Mouse (Mus musculus) liver, postnatal 0 days (tissue): ENCODE measurements at regions not wholly inside any gene's neighbourhood (a gene's known extent, or its start where the extent isn't known, plus 50 kb on each side); places are given as distances from the start of the nearest gene placed in this dataset.

Source experiments
- ATAC-seq: fragments of 200-750 bp; cut with Nextera tagmentation; 2 replicates; pipeline ENCODE4 v1.8.0; 2017; ENCODE audit warnings: mild to moderate bottlenecking, moderate library complexity
- DNase-seq: peaks from one replicate; pipeline ENCODE4 v3.0.0-alpha.2; 2016
- H3K27ac ChIP-seq: fragments of 300-500 bp; sonication (generic); 2 replicates; pipeline ENCODE4 v1.5.1; 2014; ENCODE audit warnings: antibody characterized with exemption, moderate library complexity, mild to moderate bottlenecking, low read depth
- H3K27me3 ChIP-seq: fragments of 300-500 bp; sonication (generic); 2 replicates; pipeline ENCODE4 v1.6.1; 2014; ENCODE audit warnings: low read length, control low read depth, mixed read lengths; ENCODE audit not compliant: insufficient read depth
- H3K36me3 ChIP-seq: fragments of 300-500 bp; sonication (generic); replicated peaks from 2 replicates; pipeline ENCODE4 v1.6.1; 2014; ENCODE audit warnings: mild to moderate bottlenecking, control low read depth, low read length, moderate library complexity, mixed read lengths; ENCODE audit not compliant: insufficient read depth
- H3K4me1 ChIP-seq: fragments of 300-500 bp; sonication (generic); 2 replicates; pipeline ENCODE4 v1.6.1; 2014; ENCODE audit warnings: antibody characterized with exemption, mild to moderate bottlenecking, control low read depth; ENCODE audit not compliant: insufficient read depth
- H3K4me2 ChIP-seq: fragments of 300-500 bp; sonication (generic); 2 replicates; pipeline ENCODE4 v1.6.1; 2014; ENCODE audit warnings: low read depth, mild to moderate bottlenecking, low read length, moderate library complexity, mixed read lengths
- H3K4me3 ChIP-seq: fragments of 300-500 bp; sonication (generic); 2 replicates; pipeline ENCODE4 v1.5.1; 2014; ENCODE audit warnings: low read depth, low read length
- H3K9ac ChIP-seq: fragments of 300-500 bp; sonication (generic); replicated peaks from 2 replicates; pipeline ENCODE4 v1.6.1; 2014; ENCODE audit warnings: mild to moderate bottlenecking, moderate library complexity
- H3K9me3 ChIP-seq: fragments of 300-500 bp; sonication (generic); 2 replicates; pipeline ENCODE4 v1.6.1; 2016; ENCODE audit warnings: mild to moderate bottlenecking, control low read depth, low read length, mixed read lengths
- CTCF ChIP-seq: sonication (generic); IDR thresholded peaks from 2 replicates; pipeline ENCODE4 v1.5.1; 2016; ENCODE audit warnings: antibody characterized with exemption, low read depth
- EP300 ChIP-seq: IDR thresholded peaks from 2 replicates; pipeline ENCODE4 v1.6.1; 2016; ENCODE audit warnings: antibody characterized with exemption, low read depth, mild to moderate bottlenecking
- WGBS: fragments of 180-500 bp; shearing (Covaris S2); extraction: QIAGEN DNeasy Blood & Tissue Kit; methylation state at CpG from one replicate; pipeline ENCODE4 v1.1.7; 2014; ENCODE audit not compliant: insufficient replicate concordance; 5-methylcytosine and 5-hydroxymethylcytosine counted together

DNA sequence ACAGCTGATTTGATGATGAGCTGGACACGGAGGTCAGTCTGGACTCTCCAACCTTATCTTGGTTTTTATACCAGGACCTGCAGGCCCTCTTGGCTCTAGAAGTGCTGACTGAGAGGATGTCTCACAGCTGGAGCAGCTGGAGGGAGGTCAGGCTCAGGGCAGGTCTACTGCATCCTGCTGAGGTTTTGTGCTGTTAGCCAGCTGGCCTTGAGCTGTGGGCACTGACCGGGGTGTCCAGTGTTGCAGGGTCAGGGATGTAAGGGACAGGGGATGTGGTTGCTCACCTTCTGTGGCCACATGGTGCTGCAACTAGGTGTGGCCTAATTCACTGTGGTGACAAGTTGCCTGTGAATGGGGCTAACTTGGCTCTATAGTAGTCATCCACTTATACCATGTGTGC lies 211.0 kb upstream of the Eef2kmt start:
- no peak overlapping the region for H3K4me3 ChIP-seq
- TF ChIP-seq EP300: no peak
- no peak for TF ChIP-seq CTCF
- peak; percentile 18 for DNase-seq
- no peaks in the 10 kb centered on the region for H3K9me3 ChIP-seq
- no peak overlapping the region for H3K4me2 ChIP-seq
- H3K9ac ChIP-seq: no peak overlapping the region
- 60% methylated on average over 2 of the region's 2 CpGs for WGBS
- H3K27ac ChIP-seq: no peak overlapping the region
- 0 out of 2 replicates have a peak, but pooled peaks have one; percentile 29 for ATAC-seq
- H3K36me3 ChIP-seq: no peaks in the 10 kb centered on the region
- no peaks in the 10 kb centered on the region for H3K4me1 ChIP-seq
- no peaks in the 10 kb centered on the region for H3K27me3 ChIP-seq

GRCm38 (mm10) chr16:5455352-5455965 lies 199.7 kb upstream of the Eef2kmt start:
- no peak for DNase-seq
- no peaks in the 10 kb centered on the region for H3K27me3 ChIP-seq
- no peaks in the 10 kb centered on the region for H3K36me3 ChIP-seq
- H3K4me3 ChIP-seq: no peak overlapping the region
- no peak overlapping the region for H3K27ac ChIP-seq
- TF ChIP-seq EP300: peak; percentile 36; the same call in 1 of the 2 replicates
- TF ChIP-seq CTCF: no peak
- H3K4me1 ChIP-seq: no peaks in the 10 kb centered on the region; the same call in 1 of the 2 replicates
- WGBS: 45% methylated on average over 5 of the region's 5 CpGs
- H3K9me3 ChIP-seq: no peaks in the 10 kb centered on the region
- ATAC-seq: no peak
- H3K4me2 ChIP-seq: no peak overlapping the region
- H3K9ac ChIP-seq: no peak overlapping the region

DNA sequence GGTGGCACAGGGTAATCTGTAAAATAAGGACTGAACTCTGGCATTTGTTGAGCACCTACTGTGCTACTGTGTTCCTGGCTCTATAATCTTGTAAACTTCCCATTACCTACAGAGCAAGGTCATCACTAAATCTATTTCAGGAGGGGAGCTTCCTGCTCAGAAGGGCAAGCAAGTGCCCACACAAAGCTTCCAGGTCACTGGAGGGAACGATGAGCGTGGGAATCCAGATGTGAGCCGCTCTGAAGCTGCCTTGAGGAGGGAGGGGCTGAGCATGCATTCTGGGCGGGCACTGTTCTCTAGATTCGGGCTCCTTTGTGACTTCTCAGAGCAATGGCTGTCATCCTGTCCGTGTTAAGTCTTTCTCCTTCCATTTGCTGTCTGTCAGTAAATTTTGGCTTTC lies 198.5 kb upstream of the Eef2kmt start:
- H3K9me3 ChIP-seq: no peaks in the 10 kb centered on the region
- H3K36me3 ChIP-seq: no peaks in the 10 kb centered on the region
- DNase-seq (no peak), ATAC-seq (no peak)
- no peak overlapping the region for H3K27ac ChIP-seq
- no peak overlapping the region for H3K4me3 ChIP-seq
- H3K9ac ChIP-seq: no peak overlapping the region
- H3K4me1 ChIP-seq: no peaks in the 10 kb centered on the region; the same call in 1 of the 2 replicates
- H3K27me3 ChIP-seq: no peaks in the 10 kb centered on the region
- no peak overlapping the region for H3K4me2 ChIP-seq
- TF ChIP-seq EP300 (no peak), CTCF (no peak)
- whole genome bisulfite sequencing: 44% methylated on average over 6 of the region's 6 CpGs

DNA sequence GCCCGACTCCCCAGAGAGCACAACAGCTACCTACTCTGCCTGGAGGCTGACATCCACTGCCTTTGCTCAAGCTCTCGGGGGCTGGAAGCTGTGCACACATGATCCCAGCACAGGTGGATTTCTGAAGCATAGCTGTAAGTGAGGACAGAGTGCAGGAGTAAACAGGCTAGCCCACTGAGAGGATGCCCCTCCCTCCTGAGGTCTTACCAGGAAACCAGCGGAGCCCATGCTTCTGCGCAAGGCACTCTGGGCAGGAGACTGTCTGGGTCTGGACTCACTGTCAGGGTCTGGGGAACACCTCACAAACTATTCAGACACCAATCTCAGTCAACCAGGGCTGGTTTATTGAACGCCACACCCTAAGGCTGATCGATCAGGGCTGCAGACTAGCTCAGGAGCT lies 197.2 kb upstream of the Eef2kmt start:
- H3K4me1 ChIP-seq: no peaks in the 10 kb centered on the region
- WGBS: 67% methylated on average over 6 of the region's 6 CpGs
- no peaks in the 10 kb centered on the region for H3K27me3 ChIP-seq
- no peaks in the 10 kb centered on the region for H3K9me3 ChIP-seq
- H3K4me3 ChIP-seq: no peak overlapping the region
- ATAC-seq: no peak
- no peak overlapping the region for H3K4me2 ChIP-seq
- H3K27ac ChIP-seq: no peak overlapping the region
- no peak for DNase-seq
- H3K9ac ChIP-seq: no peak overlapping the region
- H3K36me3 ChIP-seq: no peaks in the 10 kb centered on the region
- no peak for TF ChIP-seq CTCF
- no peak for TF ChIP-seq EP300

DNA sequence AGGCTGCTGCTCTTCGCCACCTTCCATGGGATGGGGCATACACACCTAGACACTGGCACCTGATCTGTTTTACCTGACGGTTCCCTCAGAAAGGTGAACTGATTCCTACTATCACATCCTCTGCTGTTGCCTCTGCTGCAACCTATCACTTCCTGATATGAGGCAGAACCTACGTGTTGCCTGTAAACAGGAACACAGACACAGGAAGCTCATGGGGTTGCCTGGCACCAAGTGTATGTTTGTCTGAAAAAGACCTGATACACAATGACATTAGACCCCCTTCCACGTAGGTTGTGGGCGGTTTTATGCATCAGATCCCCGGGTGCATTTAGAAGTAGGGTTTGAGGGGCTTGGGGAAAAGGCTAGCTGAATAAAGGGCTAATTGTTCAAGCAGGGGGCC lies 190.0 kb upstream of the Eef2kmt start:
- TF ChIP-seq EP300: no peak
- no peak for TF ChIP-seq CTCF
- Histone ChIP-seq H3K36me3 (no peaks in the 10 kb centered on the region), H3K9ac (no peak overlapping the region), H3K4me2 (no peak overlapping the region), H3K4me3 (no peak overlapping the region), H3K4me1 (no peaks in the 10 kb centered on the region), H3K27ac (no peak overlapping the region), H3K27me3 (no peaks in the 10 kb centered on the region), H3K9me3 (no peaks in the 10 kb centered on the region)
- DNase-seq: no peak
- WGBS: 45% methylated on average over 6 of the region's 6 CpGs
- ATAC-seq: no peak

DNA sequence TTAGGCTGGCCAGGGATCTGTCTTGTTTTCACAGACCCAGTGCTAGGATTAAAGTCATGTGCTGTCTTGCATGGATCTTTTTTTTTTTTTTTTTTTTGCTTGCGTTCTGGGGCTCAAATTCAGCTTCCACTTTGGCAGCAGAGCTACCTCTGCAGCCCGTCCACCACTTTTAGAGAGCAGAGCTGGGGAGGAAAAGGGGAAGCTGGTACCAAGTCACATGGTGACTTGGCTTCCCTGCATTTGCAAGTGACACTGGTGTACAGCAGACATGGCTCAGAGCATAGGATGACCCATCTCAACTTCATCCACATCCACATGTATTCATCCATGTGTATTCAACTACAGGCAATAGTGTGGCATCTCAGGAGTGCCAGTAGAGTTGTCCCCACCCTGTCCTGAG lies 189.0 kb upstream of the Eef2kmt start:
- Histone ChIP-seq H3K4me1 (no peaks in the 10 kb centered on the region), H3K9ac (no peak overlapping the region), H3K4me2 (no peak overlapping the region), H3K36me3 (no peaks in the 10 kb centered on the region), H3K4me3 (no peak overlapping the region), H3K27ac (no peak overlapping the region), H3K27me3 (no peaks in the 10 kb centered on the region), H3K9me3 (no peaks in the 10 kb centered on the region)
- ATAC-seq (no peak), DNase-seq (no peak)
- TF ChIP-seq CTCF: no peak
- TF ChIP-seq EP300: no peak
- 38% methylated on average over 2 of the region's 2 CpGs for WGBS
